Mouse (Mus musculus) MEL (cell line): ENCODE measurements around the gene Gm37240. TPM values are rescaled to one million over a fixed set of nuclear protein-coding genes. Genes with fewer than 3 reads are reported as not detected.
"Not testable (repeated sequence)": the region's sequence is repeated elsewhere in the genome, so short reads cannot be mapped to it uniquely, and the experiment has no call there.

Experiments
- DNase-seq: peaks from one replicate; pipeline ENCODE4 v3.0.0; 2011; ENCODE audit warnings: low read depth, low spot score
- H3K27ac ChIP-seq: 2 replicates; pipeline ENCODE4 v1.5.1; 2012; ENCODE audit warnings: low read depth, mild to moderate bottlenecking, control low read depth, low read length, moderate library complexity; ENCODE audit not compliant: control insufficient read depth
- H3K27me3 ChIP-seq, 2 experiments: fragments of 150-350 bp in 1 of 2; sonication (generic) in 1 of 2; 2 replicates each; pipeline ENCODE4 v1.6.1; 2012; ENCODE audit warnings: low read length in 2 of 2, mild to moderate bottlenecking in 2 of 2, improper control_type of control experiment in 1 of 2, moderate library complexity in 1 of 2; ENCODE audit not compliant: insufficient read depth in 2 of 2, control insufficient read depth in 1 of 2
- H3K36me3 ChIP-seq, 2 experiments: 2 replicates each; pipeline ENCODE4 v1.6.1; 2012 to 2014; ENCODE audit warnings: low read length in 2 of 2, improper control_type of control experiment in 1 of 2, inconsistent platforms in 1 of 2, mild to moderate bottlenecking in 1 of 2; ENCODE audit not compliant: insufficient read depth in 2 of 2, control insufficient read depth in 1 of 2
- H3K4me1 ChIP-seq, 2 experiments: fragments of 150-350 bp in 1 of 2; sonication (generic) in 1 of 2; 2 replicates each; pipeline ENCODE4 v1.6.1; 2012; ENCODE audit warnings: low read length in 2 of 2, improper control_type of control experiment in 1 of 2, mild to moderate bottlenecking in 1 of 2; ENCODE audit not compliant: insufficient read depth in 2 of 2, control insufficient read depth in 1 of 2
- H3K4me3 ChIP-seq, 2 experiments: fragments of 150-350 bp in 1 of 2; sonication (generic) in 1 of 2; 2 replicates each; pipeline ENCODE4 v1.5.1; 2012; ENCODE audit warnings: low read depth in 2 of 2, low read length in 2 of 2, mild to moderate bottlenecking in 2 of 2, moderate library complexity in 2 of 2, control low read depth in 1 of 2, improper control_type of control experiment in 1 of 2; ENCODE audit not compliant: control insufficient read depth in 1 of 2, insufficient read depth in 1 of 2
- H3K79me2 ChIP-seq: 2 replicates; pipeline ENCODE4 v1.6.1; 2012; ENCODE audit warnings: mild to moderate bottlenecking, low read length, moderate library complexity; ENCODE audit not compliant: control insufficient read depth, poor library complexity, insufficient read depth
- H3K9ac ChIP-seq: 2 replicates; pipeline ENCODE4 v1.6.1; 2012; ENCODE audit warnings: low read depth, mild to moderate bottlenecking, control low read depth, low read length, moderate library complexity; ENCODE audit not compliant: control insufficient read depth, poor library complexity, severe bottlenecking
- H3K9me3 ChIP-seq: fragments of 150-350 bp; sonication (generic); replicated peaks from 2 replicates; pipeline ENCODE4 v1.6.1; 2012; ENCODE audit warnings: mild to moderate bottlenecking, low read length, improper control_type of control experiment, moderate library complexity; ENCODE audit not compliant: insufficient read depth
- BHLHE40 ChIP-seq: IDR thresholded peaks from 2 replicates; pipeline ENCODE4 v1.6.1; 2012; ENCODE audit warnings: low read depth, mild to moderate bottlenecking, inconsistent platforms, low read length, improper control_type of control experiment, borderline replicate concordance
- GATA1 ChIP-seq: IDR thresholded peaks from 2 replicates; pipeline ENCODE4 v1.6.1; 2011; ENCODE audit warnings: low read depth, low read length, improper control_type of control experiment
- MAX ChIP-seq: IDR thresholded peaks from 2 replicates; pipeline ENCODE4 v1.6.1; 2011; ENCODE audit warnings: low read length, improper control_type of control experiment
- RAD21 ChIP-seq: IDR thresholded peaks from 2 replicates; pipeline ENCODE4 v1.6.1; 2011; ENCODE audit warnings: mild to moderate bottlenecking, low read depth, low read length, improper control_type of control experiment
- SIN3A ChIP-seq: IDR thresholded peaks from 2 replicates; pipeline ENCODE4 v1.6.1; 2012; ENCODE audit warnings: low read length, improper control_type of control experiment, inconsistent platforms
- USF1 ChIP-seq: IDR thresholded peaks from 2 replicates; pipeline ENCODE4 v1.6.1; 2014; ENCODE audit warnings: low read depth, mild to moderate bottlenecking, inconsistent platforms, low read length, improper control_type of control experiment, moderate library complexity
- ZC3H11A ChIP-seq: IDR thresholded peaks from 2 replicates; pipeline ENCODE4 v1.6.1; 2012; ENCODE audit warnings: low read depth, mild to moderate bottlenecking, inconsistent platforms, low read length, improper control_type of control experiment
- ZNF384 ChIP-seq: IDR thresholded peaks from 2 replicates; pipeline ENCODE4 v1.6.1; 2012; ENCODE audit warnings: low read depth, mild to moderate bottlenecking, inconsistent platforms, low read length, improper control_type of control experiment
- polyA plus RNA-seq, 2 experiments: library from polyadenylated mRNA; stranded (reverse) in 1 of 2; unstranded in 1 of 2; fragments of >175 nt in 1 of 2; fragments of >200 nt in 1 of 2; gene quantifications; 2 replicates each; pipeline versions ENCODE4 v1.2.1 to v1.2.4; 2012; ENCODE audit warnings: low replicate concordance in 2 of 2, low read depth in 1 of 2; ENCODE audit not compliant: insufficient read length in 2 of 2, insufficient read depth in 1 of 2, missing spikeins in 1 of 2
- total RNA-seq: library from RNA; depleted of rRNA; stranded (reverse); fragments of 300-350 nt; gene quantifications from 2 replicates; pipeline ENCODE4 v1.2.3, GENCODE M21; 2012

The Gm37240 gene
- total and polyA plus RNA-seq, 3 experiments: 0.04 TPM; not detected in 2

DNA sequence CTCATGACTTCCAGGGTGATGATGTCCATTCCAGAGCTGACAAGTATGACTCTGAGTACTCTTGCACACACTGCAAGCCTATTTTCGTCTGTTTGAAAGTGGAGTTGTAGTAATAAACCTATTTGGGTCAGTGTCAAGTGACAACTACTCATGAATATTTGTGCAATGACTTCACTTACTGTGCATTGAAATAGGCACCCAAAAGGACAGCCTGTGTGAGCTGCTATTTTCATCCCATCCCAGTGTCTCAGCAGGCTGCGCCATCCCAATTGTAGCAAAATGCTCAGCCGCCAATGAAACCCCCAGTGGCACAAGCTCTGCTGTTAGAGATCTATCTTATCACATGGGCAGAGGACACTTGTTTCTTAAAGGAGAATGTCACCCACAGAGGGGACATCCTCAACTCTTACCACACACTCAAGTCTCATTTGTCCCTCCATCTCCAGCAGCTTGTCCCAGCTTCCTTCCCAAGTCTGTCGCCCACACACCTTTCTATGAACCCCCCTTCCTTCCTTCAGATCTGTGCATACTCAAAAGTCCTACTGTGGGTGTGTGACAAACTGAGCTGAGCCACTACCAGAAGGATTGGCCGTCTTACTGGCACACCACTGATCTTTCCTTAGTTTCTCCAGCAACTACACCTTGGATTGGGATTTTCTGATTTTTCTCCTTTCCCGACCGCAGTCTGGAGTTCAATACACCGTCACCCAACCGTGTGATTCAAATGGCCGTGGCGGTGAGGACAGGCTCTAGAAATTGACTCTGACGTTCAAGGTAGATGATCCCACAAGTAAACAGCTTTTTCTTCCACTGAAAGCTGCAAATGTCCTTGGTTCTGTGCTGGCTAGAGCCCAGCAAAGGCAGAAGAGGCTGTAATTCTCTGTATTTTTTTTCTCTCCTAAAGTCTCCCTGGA is 1234.4 kb downstream of the Gm37240 start:
- Histone ChIP-seq H3K36me3 (peaks cover 0 to 13% of the 10 kb centered on the region in 2 experiments; a peak in 2 of 4 replicates), H3K27ac (peak overlapping the region; percentile 45; the same call in 1 of the 2 replicates), H3K27me3 (no peaks in the 10 kb centered on the region), H3K9me3 (no peaks in the 10 kb centered on the region), H3K4me1 (peaks cover 5 to 28% of the 10 kb centered on the region in 2 experiments; a peak in 3 of 4 replicates), H3K9ac (peak overlapping the region; percentile 61), H3K4me3 (peak overlapping the region; percentile 52 to 60), H3K79me2 (no peaks in the 10 kb centered on the region)
- peak; percentile 17; the same call in 1 of the 2 replicates for TF ChIP-seq GATA1
- no peak for TF ChIP-seq BHLHE40
- TF ChIP-seq USF1: peak; percentile 59; the same call in 1 of the 2 replicates
- TF ChIP-seq SIN3A: peak; percentile 6; the same call in 1 of the 2 replicates
- DNase-seq: peak; percentile 30

DNA sequence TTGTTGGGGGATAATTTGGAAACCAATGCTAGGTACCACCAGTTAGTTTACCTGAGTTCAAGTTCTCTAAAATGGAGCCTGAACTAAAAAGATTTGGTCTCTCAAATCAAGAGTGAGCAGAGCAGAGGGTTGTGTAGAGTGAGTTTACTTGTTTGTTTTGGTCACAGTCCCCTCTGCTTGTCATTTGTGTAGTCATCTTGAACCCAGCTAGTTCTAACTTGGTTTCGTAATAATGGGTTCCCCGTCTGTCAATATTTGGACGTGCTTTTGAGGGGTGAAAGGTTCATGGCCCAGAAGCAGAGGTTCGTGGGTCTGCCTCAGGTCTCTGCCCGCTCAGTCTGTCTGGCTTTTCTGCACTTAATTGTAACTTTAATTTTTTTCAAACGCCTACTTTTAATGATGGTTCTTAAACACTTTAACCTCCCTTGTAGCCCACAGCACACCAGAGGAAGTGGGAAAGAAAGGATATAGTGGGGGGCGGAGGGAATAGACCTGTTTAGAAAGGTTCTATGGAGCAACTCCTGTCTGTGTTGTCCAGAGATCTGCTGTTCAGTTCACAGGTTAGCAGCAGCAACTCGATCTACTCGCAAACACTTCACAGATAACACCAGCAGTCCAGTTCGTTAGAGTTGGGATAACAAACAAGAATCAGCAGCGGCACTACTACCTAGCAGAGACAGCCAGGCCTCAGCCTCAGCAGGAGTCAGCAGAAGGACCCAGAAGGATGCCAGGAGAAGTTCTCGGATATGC is 1237.6 kb downstream of the Gm37240 start:
- TF ChIP-seq MAX (no peak), RAD21 (no peak), ZC3H11A (no peak)
- Histone ChIP-seq H3K4me1 (peaks cover 5 to 25% of the 10 kb centered on the region in 2 experiments; a peak in 3 of 4 replicates), H3K27me3 (no peaks in the 10 kb centered on the region), H3K79me2 (no peaks in the 10 kb centered on the region), H3K36me3 (peaks cover 0 to 9% of the 10 kb centered on the region in 2 experiments; a peak in 2 of 4 replicates), H3K4me3 (no peak overlapping the region), H3K9ac (no peak overlapping the region), H3K9me3 (no peaks in the 10 kb centered on the region), H3K27ac (no peak overlapping the region)
- DNase-seq: no peak

GRCm38 (mm10) chr3:84648069-84648468 is 1239.2 kb downstream of the Gm37240 start:
- not testable (repeated sequence) for H3K36me3 ChIP-seq, H3K27ac ChIP-seq, DNase-seq, H3K79me2 ChIP-seq, H3K4me3 ChIP-seq, H3K27me3 ChIP-seq, H3K9me3 ChIP-seq, H3K9ac ChIP-seq
- peaks cover 3 to 20% of the 10 kb centered on the region in 2 experiments; a peak in 3 of 4 replicates for H3K4me1 ChIP-seq
- peak; percentile 83 for TF ChIP-seq ZNF384
